Mouse (Mus musculus) heart, adult 2 months (tissue): Measurements from ENCODE around the gene F13a1. TPM values are rescaled to one million over a fixed set of nuclear protein-coding genes. Genes with fewer than 3 reads are reported as not detected.

Experiments
- DNase-seq, 2 experiments: peaks; one replicate each; pipeline ENCODE4 v3.0.0; 2021
- H3K27ac ChIP-seq: fragments of 200-600 bp; 2 replicates; pipeline ENCODE4 v1.8.1; 2022
- H3K27me3 ChIP-seq: fragments of 200-500 bp; 2 replicates; pipeline ENCODE4 v1.6.1; 2012; ENCODE audit warnings: mild to moderate bottlenecking, low read length, inconsistent platforms, mixed read lengths; ENCODE audit not compliant: control insufficient read depth, insufficient read depth
- H3K36me3 ChIP-seq: fragments of 200-500 bp; 2 replicates; pipeline ENCODE4 v1.6.1; 2012; ENCODE audit warnings: low read length, inconsistent platforms; ENCODE audit not compliant: control insufficient read depth, insufficient read depth
- H3K4me1 ChIP-seq: fragments of 200-500 bp; 2 replicates; pipeline ENCODE4 v1.6.1; 2011; ENCODE audit warnings: low read length; ENCODE audit not compliant: control insufficient read depth, insufficient read depth
- H3K4me3 ChIP-seq: fragments of 200-600 bp; 2 replicates; pipeline ENCODE4 v1.8.1; 2022
- H3K79me2 ChIP-seq: fragments of 200-500 bp; replicated peaks from 2 replicates; pipeline ENCODE4 v1.6.1; 2012; ENCODE audit warnings: mild to moderate bottlenecking, inconsistent platforms, low read length, moderate library complexity, mixed read lengths; ENCODE audit not compliant: control insufficient read depth, insufficient read depth
- H3K9ac ChIP-seq: fragments of 200-500 bp; 2 replicates; pipeline ENCODE4 v1.6.1; 2012; ENCODE audit warnings: low read depth, mild to moderate bottlenecking, control low read depth, inconsistent platforms, low read length, mixed read lengths
- CTCF ChIP-seq: fragments of 200-600 bp; IDR thresholded peaks from 2 replicates; pipeline ENCODE4 v1.8.1; 2022; ENCODE audit warnings: antibody characterized with exemption, mild to moderate bottlenecking, moderate library complexity
- EP300 ChIP-seq: fragments of 200-500 bp; IDR thresholded peaks from 2 replicates; pipeline ENCODE4 v1.6.1; 2011; ENCODE audit warnings: low read depth, low read length, control low read depth; ENCODE audit not compliant: insufficient read depth
- POLR2A ChIP-seq: fragments of 200-500 bp; IDR thresholded peaks from 2 replicates; pipeline ENCODE4 v1.6.1; 2011; ENCODE audit warnings: mild to moderate bottlenecking, low read depth, low read length, control low read depth; ENCODE audit not compliant: insufficient read depth
- WGBS: fragments of 180-500 bp; shearing (Covaris S2); methylation state at CpG from one replicate; pipeline ENCODE4 v1.1.7; 2018; 5-methylcytosine and 5-hydroxymethylcytosine counted together
- intact Hi-C: fragments of 180-260 bp; cut with DNase I; formaldehyde crosslinking; loops from one replicate; pipeline ENCODE4 v1.15.1; 2025
- polyA plus RNA-seq: library from polyadenylated mRNA; depleted of rRNA; stranded (reverse); fragments of >200 nt; gene quantifications from 2 replicates; pipeline ENCODE4 v1.2.3, GENCODE M21; 2012
- total RNA-seq, 2 experiments: library from RNA; stranded (reverse); gene quantifications; 2 replicates each; pipeline ENCODE4 v1.2.3; 2021

Gene F13a1
- total and polyA plus RNA-seq, 3 experiments = 8.2 to 36.0 (median 32.7) TPM

DNA sequence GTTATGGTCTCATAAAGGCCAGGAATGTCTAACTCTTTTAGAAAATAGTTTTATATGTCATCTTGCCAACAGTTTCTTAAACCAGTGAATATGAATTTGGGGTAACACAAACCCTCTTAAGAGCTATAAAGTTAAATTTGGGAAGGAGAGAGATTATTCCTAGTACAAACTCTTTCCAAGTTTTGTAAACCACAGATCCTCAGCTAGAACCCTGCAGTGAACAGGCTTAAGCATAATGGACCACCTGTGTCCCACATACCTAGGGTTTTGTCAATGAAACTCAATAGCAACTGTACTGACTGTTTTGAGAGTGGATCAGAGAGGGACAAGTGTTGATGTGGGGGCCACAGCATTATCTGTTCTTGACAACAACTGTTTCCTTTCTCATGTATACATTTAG, 96.4 kb downstream of the F13a1 start:
- no peak for TF ChIP-seq EP300
- no peak for DNase-seq
- Histone ChIP-seq H3K27me3 (no peaks in the 10 kb centered on the region), H3K9ac (no peak overlapping the region), H3K4me3 (no peak overlapping the region), H3K27ac (no peak overlapping the region), H3K79me2 (no peaks in the 10 kb centered on the region), H3K4me1 (no peaks in the 10 kb centered on the region), H3K36me3 (no peaks in the 10 kb centered on the region)
- intact Hi-C loops = no loop called here

DNA sequence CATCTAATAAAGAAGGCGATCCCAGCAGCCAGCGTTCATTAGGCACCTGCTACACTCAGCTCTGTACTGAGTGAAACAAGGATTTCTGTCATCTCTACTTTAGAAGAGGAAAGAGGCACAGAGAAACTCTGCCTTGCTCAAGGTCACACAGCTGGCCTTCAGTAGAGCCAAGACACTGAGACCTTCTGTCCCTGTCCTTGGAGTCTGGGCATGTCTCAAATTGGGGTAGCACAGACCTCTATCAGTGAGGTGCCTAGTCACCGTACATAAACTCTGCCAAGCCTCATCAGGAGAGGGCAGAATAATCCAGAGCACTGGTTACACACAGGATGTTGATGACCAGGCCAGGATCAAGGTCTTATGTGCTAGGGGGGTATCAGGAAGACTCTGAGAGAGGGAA, 108.2 kb downstream of the F13a1 start:
- DNase-seq = no peak
- Histone ChIP-seq H3K27me3 (no peaks in the 10 kb centered on the region), H3K4me1 (no peaks in the 10 kb centered on the region), H3K9ac (no peak overlapping the region), H3K27ac (no peak overlapping the region), H3K36me3 (no peaks in the 10 kb centered on the region), H3K4me3 (no peak overlapping the region), H3K79me2 (no peaks in the 10 kb centered on the region)
- WGBS = 92% methylated on average over 3 of the region's 3 CpGs
- TF ChIP-seq CTCF (no peak), EP300 (no peak), POLR2A (no peak)
- intact Hi-C loops = no loop called here

DNA sequence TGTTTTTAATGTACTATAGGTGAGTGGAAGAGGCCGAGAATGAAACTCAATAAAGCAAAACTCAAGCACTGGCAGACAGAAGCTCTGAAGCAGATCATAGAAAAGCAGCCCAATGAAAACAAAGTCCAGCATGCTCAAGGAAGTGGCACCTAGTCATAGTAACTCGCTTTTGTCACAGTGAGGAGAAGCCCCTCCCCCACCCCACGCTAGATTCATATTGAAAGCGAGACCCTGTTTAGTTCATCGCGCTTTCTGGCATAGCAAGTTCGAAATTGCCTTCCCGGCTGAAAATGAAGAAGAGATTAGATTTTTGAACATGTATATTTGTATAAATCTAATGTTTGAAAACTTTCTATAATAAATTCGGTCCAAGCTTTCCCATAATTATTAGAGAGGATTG, 118.0 kb downstream of the F13a1 start:
- 90% methylated on average over 9 of the region's 9 CpGs for WGBS
- Histone ChIP-seq H3K79me2 (no peaks in the 10 kb centered on the region), H3K27me3 (no peaks in the 10 kb centered on the region), H3K4me1 (no peaks in the 10 kb centered on the region), H3K36me3 (no peaks in the 10 kb centered on the region), H3K27ac (no peak overlapping the region), H3K4me3 (no peak overlapping the region), H3K9ac (no peak overlapping the region)
- TF ChIP-seq POLR2A = no peak
- TF ChIP-seq CTCF = no peak
- no peak for TF ChIP-seq EP300
- intact Hi-C loops = no loop called here
- DNase-seq = no peak

DNA sequence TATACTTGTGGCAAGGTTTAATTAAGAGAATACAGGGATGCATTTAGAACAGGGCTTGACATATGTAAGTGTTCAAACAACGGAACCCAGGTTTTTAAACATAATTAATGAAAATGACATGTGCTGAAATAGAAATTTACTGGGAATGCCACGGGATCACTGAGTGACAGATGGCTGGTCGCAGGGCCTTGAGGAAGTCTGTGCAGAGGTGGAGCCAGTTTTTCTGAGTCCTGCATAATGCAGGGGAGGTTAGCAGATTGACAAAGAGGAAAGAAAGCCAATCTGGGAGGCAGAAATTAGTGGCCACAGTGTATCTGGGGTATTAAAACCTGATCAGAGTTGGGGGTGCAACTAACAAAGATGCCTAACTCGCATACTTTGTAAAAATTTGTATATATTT, 130.3 kb downstream of the F13a1 start:
- Histone ChIP-seq H3K27me3 (no peaks in the 10 kb centered on the region), H3K36me3 (no peaks in the 10 kb centered on the region), H3K9ac (no peak overlapping the region), H3K4me3 (no peak overlapping the region), H3K4me1 (no peaks in the 10 kb centered on the region), H3K79me2 (no peaks in the 10 kb centered on the region), H3K27ac (no peak overlapping the region)
- intact Hi-C loops = no loop called here
- 79% methylated on average over 4 of the region's 4 CpGs for WGBS
- DNase-seq = no peak
- TF ChIP-seq EP300 (no peak), POLR2A (no peak), CTCF (no peak)

DNA sequence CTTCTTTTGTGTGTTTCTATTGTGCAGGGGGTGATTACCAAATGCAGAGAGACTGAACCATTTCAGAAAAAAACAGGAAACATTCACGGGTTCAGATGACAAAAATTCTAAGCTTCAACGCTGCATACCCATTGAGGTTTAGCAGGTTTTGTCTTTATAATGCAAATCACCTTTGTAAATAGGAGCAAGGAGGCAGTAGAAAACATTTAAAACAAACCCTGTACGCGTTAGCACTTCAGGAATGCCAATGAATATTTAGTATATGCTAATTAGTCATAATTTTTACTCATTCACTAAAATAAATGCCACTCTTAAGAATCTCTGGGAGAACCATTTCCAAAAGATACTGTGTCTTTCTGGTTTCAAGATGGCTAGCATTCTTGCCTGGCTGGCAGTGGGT, 146.2 kb downstream of the F13a1 start:
- no peak overlapping the region for H3K27ac ChIP-seq
- WGBS = 52% methylated on average over 4 of the region's 4 CpGs
- no peak overlapping the region for H3K9ac ChIP-seq
- no peaks in the 10 kb centered on the region for H3K27me3 ChIP-seq
- intact Hi-C loops = no loop called here
- no peaks in the 10 kb centered on the region for H3K79me2 ChIP-seq
- TF ChIP-seq CTCF (no peak), EP300 (no peak), POLR2A (no peak)
- H3K36me3 ChIP-seq = no peaks in the 10 kb centered on the region
- DNase-seq = no peak
- no peaks in the 10 kb centered on the region for H3K4me1 ChIP-seq
- no peak overlapping the region for H3K4me3 ChIP-seq

DNA sequence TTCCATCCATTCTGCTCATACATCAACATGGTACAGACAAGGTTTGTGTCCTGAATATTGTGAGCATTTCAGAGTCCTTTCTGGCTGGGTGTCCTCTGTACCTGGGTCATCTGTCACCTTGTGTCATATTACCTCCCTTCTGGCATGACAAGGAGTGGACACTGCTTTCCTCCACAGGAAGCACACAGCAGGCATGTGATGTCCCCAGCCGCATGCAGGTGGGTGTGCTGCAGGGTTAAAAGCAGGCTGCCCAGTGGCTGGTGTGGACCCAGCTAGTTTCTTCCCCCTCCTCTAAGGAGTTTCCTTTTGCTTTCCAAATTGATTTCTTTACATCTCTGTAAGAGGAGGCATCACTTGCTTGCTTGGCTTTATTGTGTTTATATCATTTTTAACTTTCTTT, 146.6 kb downstream of the F13a1 start:
- intact Hi-C loops = no loop called here

DNA sequence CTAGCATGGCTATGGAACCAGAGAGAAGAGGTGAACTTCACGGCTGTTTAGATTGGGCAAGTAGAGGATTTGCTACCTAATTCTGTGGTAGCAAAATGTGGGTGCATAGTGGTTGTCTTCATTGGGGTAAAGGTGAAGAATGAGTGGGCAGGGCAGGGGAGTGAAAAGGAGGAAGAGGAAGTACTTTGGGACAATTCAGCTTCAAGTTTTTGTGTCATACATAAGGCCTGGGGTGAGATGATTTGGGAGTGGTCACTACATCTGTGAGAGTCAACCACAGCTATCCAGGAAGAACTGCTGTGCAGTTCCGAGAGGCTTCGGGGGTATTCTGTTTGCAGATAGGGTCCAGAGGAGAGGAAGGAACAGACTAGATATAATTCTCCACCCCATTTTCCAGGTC, 148.4 kb downstream of the F13a1 start:
- DNase-seq = no peak
- intact Hi-C loops = no loop called here
- WGBS = 67% methylated on average over 3 of the region's 3 CpGs
- Histone ChIP-seq H3K4me1 (no peaks in the 10 kb centered on the region), H3K27me3 (no peaks in the 10 kb centered on the region), H3K27ac (no peak overlapping the region), H3K4me3 (no peak overlapping the region), H3K9ac (no peak overlapping the region), H3K79me2 (no peaks in the 10 kb centered on the region), H3K36me3 (no peaks in the 10 kb centered on the region)
- TF ChIP-seq EP300 = no peak
- no peak for TF ChIP-seq CTCF
- TF ChIP-seq POLR2A = no peak

More for the DNA sequence above, 146.6 kb downstream of the F13a1 start:
- no peaks in the 10 kb centered on the region for H3K79me2 ChIP-seq
- no peaks in the 10 kb centered on the region for H3K4me1 ChIP-seq
- H3K4me3 ChIP-seq = no peak overlapping the region
- TF ChIP-seq POLR2A = no peak
- no peak for TF ChIP-seq CTCF
- TF ChIP-seq EP300 = no peak
- H3K9ac ChIP-seq = no peak overlapping the region
- no peak overlapping the region for H3K27ac ChIP-seq
- H3K36me3 ChIP-seq = no peaks in the 10 kb centered on the region
- DNase-seq = no peak
- WGBS = 59% methylated on average over 1 of the region's 1 CpGs
- no peaks in the 10 kb centered on the region for H3K27me3 ChIP-seq
